Mouse (Mus musculus) liver, embryonic 13.5 days (tissue): ENCODE measurements around the gene Ltc4s. TPM values are rescaled to one million over a fixed set of nuclear protein-coding genes. Genes with fewer than 3 reads are reported as not detected.

ENCODE experiments used
- ATAC-seq: fragments of 200-750 bp; cut with Nextera tagmentation; 2 replicates; pipeline ENCODE4 v1.8.0; 2017; ENCODE audit warnings: low read depth, mild to moderate bottlenecking, moderate number of reproducible peaks, moderate library complexity
- DNase-seq: peaks from one replicate; pipeline ENCODE4 v3.0.0; 2022
- H3K27ac ChIP-seq: fragments of 300-500 bp; sonication (generic); 2 replicates; pipeline ENCODE4 v1.5.1; 2015; ENCODE audit warnings: moderate library complexity, mild to moderate bottlenecking, inconsistent platforms
- H3K27me3 ChIP-seq: fragments of 300-500 bp; sonication (generic); 2 replicates; pipeline ENCODE4 v1.6.1; 2015; ENCODE audit warnings: mild to moderate bottlenecking, inconsistent platforms
- H3K36me3 ChIP-seq: fragments of 300-500 bp; sonication (generic); 2 replicates; pipeline ENCODE4 v1.6.1; 2015; ENCODE audit warnings: mild to moderate bottlenecking, inconsistent platforms
- H3K4me1 ChIP-seq: fragments of 300-500 bp; sonication (generic); replicated peaks from 2 replicates; pipeline ENCODE4 v1.6.1; 2015; ENCODE audit warnings: inconsistent platforms
- H3K4me2 ChIP-seq: fragments of 300-500 bp; sonication (generic); 2 replicates; pipeline ENCODE4 v1.6.1; 2015; ENCODE audit warnings: inconsistent platforms, mild to moderate bottlenecking, moderate library complexity
- H3K4me3 ChIP-seq: fragments of 300-500 bp; sonication (generic); replicated peaks from 2 replicates; pipeline ENCODE4 v1.5.1; 2015; ENCODE audit warnings: mild to moderate bottlenecking, inconsistent platforms
- H3K9ac ChIP-seq: fragments of 300-500 bp; sonication (generic); 2 replicates; pipeline ENCODE4 v1.6.1; 2015; ENCODE audit warnings: mild to moderate bottlenecking, inconsistent platforms
- H3K9me3 ChIP-seq: fragments of 300-500 bp; sonication (generic); replicated peaks from 2 replicates; pipeline ENCODE4 v1.6.1; 2016; ENCODE audit warnings: inconsistent platforms
- WGBS: fragments of 180-500 bp; shearing (Covaris S2); methylation state at CpG from one replicate; pipeline ENCODE4 v1.1.7; 2015; ENCODE audit not compliant: insufficient replicate concordance; 5-methylcytosine and 5-hydroxymethylcytosine counted together
- polyA plus RNA-seq: library from polyadenylated mRNA; unstranded; fragments of >200 nt; fragmentation: Nextera tagmentation; extraction: Ambion mirVana; gene quantifications from 2 replicates; pipeline ENCODE4 v1.2.1, GENCODE M21; 2015

The Ltc4s gene
- polyA plus RNA-seq, 1 experiment from 2014 or later: 0.99 TPM

DNA sequence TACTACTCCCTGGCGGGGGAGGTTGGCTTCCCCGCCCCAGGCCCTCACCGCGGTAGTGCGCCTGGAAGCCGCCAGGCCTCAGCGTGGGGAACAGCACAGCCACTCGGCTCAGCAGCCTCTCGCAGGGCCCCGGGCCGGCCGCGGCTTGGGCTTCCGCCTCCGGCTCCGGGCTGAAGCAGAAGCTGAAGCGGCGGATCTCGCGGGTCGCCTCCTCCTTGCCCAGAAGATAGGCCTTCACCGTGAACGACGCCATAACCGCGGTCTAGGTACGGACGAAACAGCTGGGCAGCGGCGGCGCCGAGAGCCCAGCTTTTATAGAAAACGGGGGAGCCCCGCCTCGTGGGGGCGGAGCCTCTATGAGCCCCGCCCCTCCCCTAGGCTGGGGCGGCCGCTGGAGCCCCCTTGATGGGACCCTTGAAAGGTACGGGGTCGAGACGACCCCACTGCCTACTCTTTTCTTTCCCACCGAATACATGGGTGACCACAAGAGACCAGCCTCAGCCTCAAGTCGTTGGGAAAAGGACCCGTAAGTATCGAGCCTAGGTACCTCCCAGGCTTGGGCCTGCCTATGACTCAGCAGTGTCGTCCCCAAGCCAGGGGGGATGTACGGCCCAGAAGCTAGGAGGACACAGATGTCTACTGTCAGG is 27.8 kb downstream of the Ltc4s start, which contains the start of the genes Sqstm1 and Mgat4b:
Gene Sqstm1 (minus strand): TSS at position 323 of the 647 bp plus-strand sequence.
Gene Mgat4b (plus strand): TSS at position 386 of the 647 bp plus-strand sequence.
- Histone ChIP-seq H3K27me3 (no peaks in the 10 kb centered on the region), H3K36me3 (peaks cover 28% of the 10 kb centered on the region), H3K27ac (peak within 1 kb of the TSS; percentile 99), H3K4me2 (peak within 1 kb of the TSS; percentile 78), H3K4me1 (peaks cover 74% of the 10 kb centered on the region), H3K9ac (peak within 1 kb of the TSS; percentile 98), H3K4me3 (peak within 1 kb of the TSS; percentile 92), H3K9me3 (no peaks in the 10 kb centered on the region)
- ATAC-seq (peak; percentile 66), DNase-seq (peak; percentile 69)
- WGBS: under 1% methylated on average over 48 of the region's 48 CpGs

DNA sequence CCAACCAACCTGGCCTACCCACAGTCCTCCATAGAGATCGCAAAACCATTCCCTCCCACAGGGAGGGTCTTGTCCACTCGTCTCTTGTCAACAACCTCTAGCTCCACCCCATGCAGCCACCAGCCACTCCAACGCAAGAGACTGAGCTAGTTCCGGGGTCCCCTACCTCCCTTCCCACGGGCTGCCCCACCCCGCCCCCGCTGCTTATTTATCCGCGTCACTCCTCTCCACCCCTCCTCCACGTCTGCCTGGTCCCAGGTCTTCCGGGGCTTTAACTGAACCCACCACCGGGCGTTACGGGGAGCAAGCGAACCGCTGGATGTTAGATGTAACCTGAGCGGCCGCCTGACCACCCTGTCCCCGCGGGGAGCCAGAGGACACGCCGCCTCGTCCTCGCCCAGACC is 28.3 kb downstream of the Ltc4s start:
- Histone ChIP-seq H3K27ac (peak overlapping the region; percentile 99), H3K4me2 (peak overlapping the region; percentile 78), H3K9me3 (no peaks in the 10 kb centered on the region), H3K27me3 (no peaks in the 10 kb centered on the region), H3K4me3 (peak overlapping the region; percentile 92), H3K4me1 (peaks cover 74% of the 10 kb centered on the region), H3K36me3 (peaks cover 33% of the 10 kb centered on the region), H3K9ac (peak overlapping the region; percentile 98)
- WGBS: 0% methylated on average over 24 of the region's 24 CpGs
- peak; percentile 87 for DNase-seq
- peak; percentile 91 for ATAC-seq

DNA sequence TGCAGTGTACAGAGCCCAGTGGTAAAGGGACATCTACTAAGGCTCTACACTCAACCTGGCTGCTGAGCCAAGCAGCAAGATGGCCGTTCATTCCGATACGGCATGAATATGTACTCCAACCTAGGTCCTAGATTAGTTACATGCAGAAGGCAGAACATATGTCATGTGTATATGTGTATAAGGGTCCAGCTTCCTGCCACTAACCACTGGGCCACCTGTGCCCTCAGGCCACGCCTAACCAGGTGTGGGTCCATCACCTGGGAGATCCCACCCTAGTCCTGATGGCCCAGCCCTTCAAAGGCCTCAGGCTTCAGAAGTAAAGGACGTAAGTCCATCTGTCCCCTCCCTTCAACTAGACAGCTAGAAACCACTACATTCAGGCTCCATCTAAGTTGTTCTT is 30.4 kb downstream of the Ltc4s start:
- H3K36me3 ChIP-seq: peaks cover 52% of the 10 kb centered on the region
- ATAC-seq (no peak), DNase-seq (no peak)
- no peaks in the 10 kb centered on the region for H3K27me3 ChIP-seq
- H3K9me3 ChIP-seq: no peaks in the 10 kb centered on the region
- H3K27ac ChIP-seq: no peak overlapping the region
- peak overlapping the region; percentile 6; the same call in 1 of the 2 replicates for H3K4me2 ChIP-seq
- peaks cover 70% of the 10 kb centered on the region for H3K4me1 ChIP-seq
- H3K4me3 ChIP-seq: no peak overlapping the region
- no peak overlapping the region for H3K9ac ChIP-seq
- 89% methylated on average over 5 of the region's 5 CpGs for WGBS

DNA sequence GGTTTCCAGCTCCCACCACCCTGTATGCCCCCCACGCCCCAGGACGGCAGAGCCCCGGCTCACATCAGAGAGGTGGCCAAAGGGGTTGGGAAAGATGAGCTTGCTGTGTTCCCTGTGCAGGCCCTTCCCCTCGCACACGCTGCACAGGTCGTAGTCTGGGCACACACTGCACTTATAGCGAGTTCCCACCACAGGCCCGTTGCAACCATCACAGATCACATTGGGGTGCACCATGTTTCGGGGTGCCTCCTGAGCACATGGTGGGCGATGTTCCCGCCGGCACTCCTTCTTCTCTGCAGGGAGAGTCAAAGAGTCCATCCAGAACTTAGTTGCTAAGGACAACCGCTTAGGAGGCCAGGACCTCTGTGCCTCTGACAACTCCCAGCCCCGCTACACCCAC is 31.1 kb downstream of the Ltc4s start:
- Histone ChIP-seq H3K4me3 (no peak overlapping the region), H3K4me2 (0 out of 2 replicates have a peak overlapping the region, but pooled peaks have one; percentile 6), H3K36me3 (peaks cover 59% of the 10 kb centered on the region), H3K4me1 (peaks cover 69% of the 10 kb centered on the region), H3K27ac (no peak overlapping the region), H3K9me3 (no peaks in the 10 kb centered on the region), H3K27me3 (no peaks in the 10 kb centered on the region), H3K9ac (no peak overlapping the region)
- ATAC-seq (no peak), DNase-seq (no peak)
- WGBS: 93% methylated on average over 14 of the region's 14 CpGs

DNA sequence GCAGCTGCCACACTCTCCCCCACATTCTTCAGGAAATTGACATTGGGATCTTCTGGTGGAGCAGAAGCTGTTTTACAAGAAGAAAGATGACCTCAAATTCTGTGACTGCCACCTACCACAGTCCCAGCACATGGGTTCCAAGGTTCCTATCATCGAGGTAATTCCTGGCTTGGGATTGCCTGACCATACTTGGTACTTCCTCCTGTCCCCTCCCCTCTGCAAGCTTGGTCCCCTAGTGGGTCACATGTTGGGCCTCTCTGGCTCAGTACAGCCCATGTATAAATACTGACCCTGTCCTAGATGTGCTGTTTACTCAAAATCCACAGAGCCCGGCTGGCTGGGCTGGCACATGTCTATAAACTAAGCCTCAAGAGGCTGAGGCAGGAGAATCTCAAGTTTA is 32.4 kb downstream of the Ltc4s start:
- Histone ChIP-seq H3K4me2 (no peak overlapping the region), H3K4me1 (peaks cover 64% of the 10 kb centered on the region), H3K4me3 (no peak overlapping the region), H3K9me3 (no peaks in the 10 kb centered on the region), H3K27ac (no peak overlapping the region), H3K36me3 (peaks cover 72% of the 10 kb centered on the region), H3K9ac (no peak overlapping the region), H3K27me3 (no peaks in the 10 kb centered on the region)
- DNase-seq (no peak), ATAC-seq (no peak)
- 81% methylated on average over 2 of the region's 2 CpGs for WGBS

DNA sequence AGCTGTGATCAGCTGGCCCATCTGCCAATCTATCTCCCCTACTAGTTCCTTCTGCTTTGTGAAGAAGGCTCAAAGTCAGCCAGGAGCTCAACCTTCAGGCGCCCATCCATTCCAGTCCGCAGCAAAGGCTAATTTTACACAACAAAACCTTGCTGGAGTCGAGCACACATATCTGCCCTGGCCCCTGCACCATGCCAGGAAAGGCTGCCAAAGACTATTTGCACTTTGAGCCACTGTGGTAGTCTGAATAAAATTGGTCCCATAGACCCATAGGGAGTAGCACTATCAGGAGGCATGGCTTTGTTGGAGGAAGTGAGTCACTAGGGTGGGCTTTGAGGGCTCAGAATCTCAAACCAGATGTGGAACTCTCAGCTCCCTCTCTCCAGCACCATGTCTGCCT is 33.0 kb downstream of the Ltc4s start:
- no peak overlapping the region for H3K9ac ChIP-seq
- H3K36me3 ChIP-seq: peaks cover 78% of the 10 kb centered on the region
- DNase-seq (no peak), ATAC-seq (no peak)
- no peak overlapping the region for H3K4me2 ChIP-seq
- WGBS: 78% methylated on average over 3 of the region's 3 CpGs
- no peaks in the 10 kb centered on the region for H3K9me3 ChIP-seq
- no peak overlapping the region for H3K27ac ChIP-seq
- no peaks in the 10 kb centered on the region for H3K27me3 ChIP-seq
- H3K4me1 ChIP-seq: peaks cover 66% of the 10 kb centered on the region
- no peak overlapping the region for H3K4me3 ChIP-seq

DNA sequence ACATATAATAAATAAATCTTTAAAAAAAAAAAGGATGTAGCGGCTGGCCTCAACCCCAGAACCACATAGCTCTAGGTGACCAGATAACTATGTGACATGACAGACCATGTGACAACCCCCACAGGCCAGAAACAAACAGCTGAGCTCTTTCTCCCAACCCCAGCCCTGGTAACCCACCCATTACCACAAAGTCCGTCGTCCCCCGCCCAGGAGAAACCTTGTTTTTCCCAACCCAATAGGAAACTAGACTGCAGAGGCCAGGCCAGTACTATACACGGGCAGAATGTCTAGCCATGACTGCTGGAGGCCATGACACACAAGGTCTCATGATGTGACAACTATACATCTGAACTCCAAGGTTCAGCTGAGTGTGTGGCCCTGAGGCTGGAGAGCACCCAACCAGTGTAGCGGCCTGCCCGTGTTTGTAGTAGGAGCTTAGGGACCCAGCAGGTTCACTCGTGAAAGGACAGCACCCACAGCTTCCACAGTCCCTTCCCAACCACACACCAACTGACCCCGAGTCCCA is 35.1 kb downstream of the Ltc4s start:
- no peak for DNase-seq
- ATAC-seq: 0 out of 2 replicates have a peak, but pooled peaks have one; percentile 7
- H3K27me3 ChIP-seq: no peaks in the 10 kb centered on the region
- H3K4me2 ChIP-seq: no peak overlapping the region
- H3K4me3 ChIP-seq: no peak overlapping the region
- WGBS: 86% methylated on average over 9 of the region's 9 CpGs
- peak overlapping the region; percentile 12; the same call in 1 of the 2 replicates for H3K27ac ChIP-seq
- H3K36me3 ChIP-seq: peaks cover 97% of the 10 kb centered on the region
- H3K4me1 ChIP-seq: peaks cover 52% of the 10 kb centered on the region
- no peaks in the 10 kb centered on the region for H3K9me3 ChIP-seq
- H3K9ac ChIP-seq: no peak overlapping the region

DNA sequence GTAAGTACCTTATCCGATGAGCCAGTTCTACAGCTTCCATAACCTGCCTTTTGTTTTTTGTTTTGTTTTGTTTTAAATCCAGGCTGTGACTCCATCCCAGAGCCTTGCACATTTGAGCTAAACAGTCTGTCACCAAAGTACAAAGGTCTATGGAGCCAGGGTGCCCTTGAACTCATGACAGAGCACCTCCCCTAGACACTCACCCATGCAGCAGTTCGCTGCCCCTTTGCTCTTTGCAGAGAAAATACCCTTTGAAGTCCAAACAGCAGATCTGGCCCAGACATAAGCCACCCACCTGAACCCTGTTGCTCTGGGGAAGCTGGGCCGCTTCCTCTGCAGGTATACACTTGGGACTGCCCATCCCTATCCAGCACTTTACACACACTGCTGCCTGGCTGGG is 36.8 kb downstream of the Ltc4s start:
- Histone ChIP-seq H3K4me2 (no peak overlapping the region), H3K4me3 (no peak overlapping the region), H3K4me1 (peaks cover 44% of the 10 kb centered on the region), H3K27me3 (no peaks in the 10 kb centered on the region), H3K9ac (no peak overlapping the region), H3K27ac (no peak overlapping the region), H3K36me3 (peaks cover 92% of the 10 kb centered on the region), H3K9me3 (no peaks in the 10 kb centered on the region)
- DNase-seq (no peak), ATAC-seq (peak; percentile 38; the same call in 1 of the 2 replicates)
- WGBS: 83% methylated on average over 3 of the region's 3 CpGs

DNA sequence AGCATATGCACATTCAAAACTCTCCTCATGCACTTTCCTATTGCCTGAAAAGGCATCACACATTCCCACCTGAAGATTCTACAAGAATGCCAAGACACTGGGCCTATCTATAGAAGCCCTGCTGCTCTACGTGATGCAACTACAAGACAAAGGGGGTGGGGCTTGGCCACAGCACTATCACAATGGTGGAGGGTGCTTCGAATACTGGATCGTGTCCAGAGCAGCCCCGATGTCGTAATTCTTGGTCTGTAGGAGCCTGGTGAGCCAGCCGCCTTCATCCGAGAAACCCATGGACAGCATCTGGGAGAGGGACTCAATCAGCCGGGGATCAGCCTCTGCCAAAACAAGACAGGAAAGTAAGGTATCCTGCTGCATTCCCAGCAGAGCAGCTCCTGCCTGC is 37.8 kb downstream of the Ltc4s start:
- no peaks in the 10 kb centered on the region for H3K9me3 ChIP-seq
- H3K36me3 ChIP-seq: peaks cover 82% of the 10 kb centered on the region
- H3K27me3 ChIP-seq: no peaks in the 10 kb centered on the region
- H3K4me1 ChIP-seq: peaks cover 40% of the 10 kb centered on the region
- no peak overlapping the region for H3K4me2 ChIP-seq
- DNase-seq (no peak), ATAC-seq (no peak)
- WGBS: 77% methylated on average over 8 of the region's 8 CpGs
- H3K9ac ChIP-seq: no peak overlapping the region
- H3K4me3 ChIP-seq: no peak overlapping the region
- H3K27ac ChIP-seq: 0 out of 2 replicates have a peak overlapping the region, but pooled peaks have one; percentile 7

DNA sequence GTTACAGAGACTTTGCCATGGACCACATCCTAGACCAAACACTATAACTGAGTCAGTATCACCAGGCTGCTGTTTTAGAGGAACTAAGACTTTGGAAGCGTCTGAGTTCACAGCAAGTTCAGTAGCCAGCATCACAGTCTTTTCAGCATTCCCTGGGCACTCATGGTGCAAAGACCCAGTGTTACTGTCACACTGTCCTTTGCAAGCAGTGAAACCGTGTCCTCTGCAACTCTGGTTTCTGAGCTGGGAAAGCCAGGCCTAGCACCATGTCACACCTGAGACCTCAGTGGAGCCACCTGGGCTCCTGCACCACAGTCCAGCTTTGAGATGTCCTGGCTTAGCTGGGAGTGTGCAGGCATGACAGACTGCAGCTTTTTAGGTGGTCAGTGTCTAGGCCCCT is 39.5 kb downstream of the Ltc4s start:
- peaks cover 33% of the 10 kb centered on the region for H3K4me1 ChIP-seq
- DNase-seq (no peak), ATAC-seq (no peak)
- no peaks in the 10 kb centered on the region for H3K9me3 ChIP-seq
- no peaks in the 10 kb centered on the region for H3K27me3 ChIP-seq
- peaks cover 65% of the 10 kb centered on the region for H3K36me3 ChIP-seq
- peak overlapping the region; percentile 43; the same call in 1 of the 2 replicates for H3K27ac ChIP-seq
- no peak overlapping the region for H3K4me3 ChIP-seq
- no peak overlapping the region for H3K9ac ChIP-seq
- no peak overlapping the region for H3K4me2 ChIP-seq
- WGBS: 85% methylated on average over 2 of the region's 2 CpGs

DNA sequence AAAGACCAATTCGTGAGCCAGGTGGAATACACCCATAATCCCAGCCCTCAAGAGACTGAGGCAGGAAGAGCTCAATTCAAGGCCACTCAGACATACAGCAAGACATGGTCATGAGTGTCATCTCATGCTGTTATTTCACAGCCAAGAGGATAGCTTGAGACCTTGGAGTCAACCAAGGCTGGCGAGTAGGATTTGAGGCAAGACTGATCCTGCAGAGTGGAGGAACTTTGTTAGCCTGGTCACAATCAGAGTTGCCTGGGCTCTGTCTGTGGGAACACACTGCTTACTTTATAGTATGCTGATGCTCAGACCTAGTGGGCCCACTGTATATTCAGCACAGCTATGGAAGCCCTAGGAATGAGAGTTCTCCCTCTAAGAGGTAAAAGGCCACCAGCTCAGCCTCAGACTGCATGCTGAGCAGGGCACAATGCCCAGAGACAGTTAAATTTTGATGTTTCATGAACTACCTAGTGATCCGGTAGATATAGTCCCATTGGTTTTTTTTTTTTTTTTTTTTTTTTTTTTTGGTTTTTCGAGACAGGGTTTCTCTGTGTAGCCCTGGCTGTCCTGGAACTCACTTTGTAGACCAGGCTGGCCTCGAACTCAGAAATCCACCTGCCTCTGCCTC is 40.1 kb downstream of the Ltc4s start:
- Histone ChIP-seq H3K36me3 (peaks cover 61% of the 10 kb centered on the region), H3K9me3 (no peaks in the 10 kb centered on the region), H3K4me3 (no peak overlapping the region), H3K4me2 (no peak overlapping the region), H3K27me3 (no peaks in the 10 kb centered on the region), H3K27ac (peak overlapping the region; percentile 6; the same call in 1 of the 2 replicates), H3K4me1 (peaks cover 33% of the 10 kb centered on the region), H3K9ac (no peak overlapping the region)
- ATAC-seq (no peak), DNase-seq (no peak)
- 75% methylated on average over 4 of the region's 5 CpGs for WGBS
